Mouse (Mus musculus) cerebellum, postnatal 36 days (tissue): ENCODE measurements around the gene Mrpl43.
"Not testable (repeated sequence)": the region's sequence is repeated elsewhere in the genome, so short reads cannot be mapped to it uniquely, and the experiment has no call there.

ENCODE experiments used
- DNase-seq, 2 experiments: peaks; one replicate each; pipeline ENCODE4 v3.0.0; 2021 to 2022; ENCODE audit warnings: mixed read lengths in 2 of 2

Mrpl43 gene

GRCm38 (mm10) chr19:45005957-45006712 lies at the start of gene Mrpl43:
TSS of gene Mrpl43 (minus strand) at chr19:45006442.
- peak; percentile 98 for DNase-seq

- no peak for DNase-seq
Observed at GRCm38 (mm10) chr19:45054892-45055690, 48.8 kb upstream of the Mrpl43 start.

GRCm38 (mm10) chr19:45053451-45053850 lies 47.2 kb upstream of the Mrpl43 start:
- DNase-seq, result no peak

- DNase-seq, result no peak
Observed at GRCm38 (mm10) chr19:45049523-45049922, 43.3 kb upstream of the Mrpl43 start.

- no peak for DNase-seq
Observed at GRCm38 (mm10) chr19:45048644-45049365, 42.6 kb upstream of the Mrpl43 start.

GRCm38 (mm10) chr19:45047935-45048643 lies 41.8 kb upstream of the Mrpl43 start:
- peak; percentile 49 to 60 for DNase-seq

GRCm38 (mm10) chr19:45047417-45047934 lies 41.2 kb upstream of the Mrpl43 start, which contains the start of gene Sfxn3:
TSS of gene Sfxn3 (plus strand) at chr19:45047503.
- peak; percentile 94 for DNase-seq

GRCm38 (mm10) chr19:45046523-45047321 lies 40.5 kb upstream of the Mrpl43 start:
- peak; percentile 97 for DNase-seq

GRCm38 (mm10) chr19:45045651-45046050 lies 39.4 kb upstream of the Mrpl43 start, which contains the start of gene Pdzd7:
TSS of gene Pdzd7 (minus strand) at chr19:45045717.
- DNase-seq, result no peak

- no peak for DNase-seq
Observed at GRCm38 (mm10) chr19:45045236-45045635, 39.0 kb upstream of the Mrpl43 start.

GRCm38 (mm10) chr19:45044389-45044927 lies 38.2 kb upstream of the Mrpl43 start:
- no peak for DNase-seq

- DNase-seq, result no peak
Observed at GRCm38 (mm10) chr19:45040214-45040613, 34.0 kb upstream of the Mrpl43 start.

- not testable (repeated sequence) for DNase-seq
Observed at GRCm38 (mm10) chr19:45038198-45038597, 32.0 kb upstream of the Mrpl43 start.

GRCm38 (mm10) chr19:45036867-45037266 lies 30.6 kb upstream of the Mrpl43 start:
- peak in 1 of 2 experiments; percentile 52 for DNase-seq

GRCm38 (mm10) chr19:45032570-45033332 lies 26.5 kb upstream of the Mrpl43 start:
- peak; percentile 32 to 40 for DNase-seq

- peak; percentile 82 to 86 for DNase-seq
Observed at GRCm38 (mm10) chr19:45031780-45032179, 25.5 kb upstream of the Mrpl43 start.

- DNase-seq, result peak; percentile 85 to 86
Observed at GRCm38 (mm10) chr19:45030746-45031693, 24.8 kb upstream of the Mrpl43 start.

- peak; percentile 80 to 81 for DNase-seq
Observed at GRCm38 (mm10) chr19:45030111-45030510, 23.9 kb upstream of the Mrpl43 start.

- DNase-seq, result no peak
Observed at GRCm38 (mm10) chr19:45029571-45029970, 23.3 kb upstream of the Mrpl43 start.
